Mouse (Mus musculus) lung, adult 2 months (tissue): Measurements from ENCODE around the gene Ralb. TPM values are rescaled to one million over a fixed set of nuclear protein-coding genes. Genes with fewer than 3 reads are reported as not detected.
A peak's percentile ranks its signal among the peaks of the same experiment; 100 is the strongest.

ENCODE experiments used
- DNase-seq: peaks from one replicate; pipeline ENCODE4 v3.0.0; 2022
- H3K4me1 ChIP-seq: fragments of 200-500 bp; 2 replicates; pipeline ENCODE4 v1.6.1; 2011; ENCODE audit warnings: low read length; ENCODE audit not compliant: control insufficient read depth, insufficient read depth
- H3K4me3 ChIP-seq: fragments of 200-500 bp; replicated peaks from 2 replicates; pipeline ENCODE3; 2011; ENCODE audit warnings: low read depth, mild to moderate bottlenecking, control low read depth, low read length; ENCODE audit errors: extremely low read depth
- CTCF ChIP-seq: fragments of 200-500 bp; IDR thresholded peaks from 2 replicates; pipeline ENCODE4 v1.5.1; 2011; ENCODE audit warnings: mild to moderate bottlenecking, low read length, control low read depth; ENCODE audit not compliant: insufficient read depth
- POLR2A ChIP-seq: fragments of 200-500 bp; IDR thresholded peaks from 2 replicates; pipeline ENCODE4 v1.6.1; 2011; ENCODE audit warnings: low read depth, mild to moderate bottlenecking, control low read depth, low read length, borderline replicate concordance; ENCODE audit errors: extremely low read depth
- WGBS: fragments of 180-500 bp; shearing (Covaris S2); methylation state at CpG from one replicate; pipeline ENCODE4 v1.1.7; 2018; 5-methylcytosine and 5-hydroxymethylcytosine counted together
- polyA plus RNA-seq: library from polyadenylated mRNA; depleted of rRNA; stranded (reverse); fragments of >200 nt; gene quantifications from 2 replicates; pipeline ENCODE4 v1.2.3, GENCODE M21; 2012

Ralb gene
- polyA plus RNA-seq, 1 experiment: 54.1 TPM

DNA sequence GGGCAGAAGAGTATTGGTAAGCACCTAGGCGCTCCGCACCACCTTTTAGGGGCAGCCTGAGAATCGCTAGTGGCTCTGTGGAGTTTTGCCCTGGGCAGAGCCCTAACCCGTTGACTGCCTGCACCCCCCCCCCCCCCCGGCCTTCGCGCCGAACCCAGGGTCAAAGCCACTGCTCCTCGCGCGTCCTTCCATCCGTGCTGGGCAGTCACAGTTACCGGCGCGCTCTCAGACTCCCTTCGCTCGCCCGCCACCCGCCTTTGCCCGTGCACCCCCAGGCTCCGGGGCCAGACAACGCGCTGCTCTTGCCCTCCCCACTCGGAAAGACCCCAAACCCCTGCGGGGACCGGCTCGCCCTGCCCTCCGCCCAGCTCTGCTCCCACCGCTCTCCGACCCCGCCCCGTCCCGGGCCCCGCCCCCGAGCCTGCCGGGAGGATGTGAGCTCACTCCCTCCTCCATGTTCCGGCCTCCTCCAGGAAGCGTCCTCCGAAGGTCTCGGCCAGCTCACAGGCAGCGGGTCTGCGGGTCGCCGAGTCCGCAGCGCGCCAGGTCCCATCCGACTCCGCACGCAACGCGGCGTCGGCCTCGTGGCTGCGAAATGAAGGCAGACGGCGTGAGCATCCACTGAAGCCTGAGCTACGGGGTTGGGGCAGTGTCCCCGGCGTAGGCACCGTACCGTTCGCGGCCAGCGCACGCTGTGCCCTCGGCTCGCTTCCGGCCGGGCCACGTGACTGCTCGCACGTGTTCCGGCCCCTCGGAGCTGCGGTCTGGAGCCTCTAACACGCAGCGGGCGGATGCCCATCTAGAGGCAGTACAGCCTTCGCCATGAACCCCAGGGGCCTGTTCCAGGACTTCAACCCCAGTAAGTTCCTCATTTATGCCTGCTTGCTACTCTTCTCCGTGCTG is 21.3 kb upstream of the Ralb start, which contains the start of gene Tmem185b:
Gene Tmem185b (plus strand): TSS at position 472 of the 903 bp plus-strand sequence.
- WGBS: 2% methylated on average over 80 of the region's 82 CpGs
- peak; percentile 95 for DNase-seq
- H3K4me3 ChIP-seq: peak within 1 kb of the TSS; percentile 90
- H3K4me1 ChIP-seq: peaks cover 13% of the 10 kb centered on the region
- TF ChIP-seq CTCF (no peak), POLR2A (peak; percentile 89; the same call in 1 of the 2 replicates)

DNA sequence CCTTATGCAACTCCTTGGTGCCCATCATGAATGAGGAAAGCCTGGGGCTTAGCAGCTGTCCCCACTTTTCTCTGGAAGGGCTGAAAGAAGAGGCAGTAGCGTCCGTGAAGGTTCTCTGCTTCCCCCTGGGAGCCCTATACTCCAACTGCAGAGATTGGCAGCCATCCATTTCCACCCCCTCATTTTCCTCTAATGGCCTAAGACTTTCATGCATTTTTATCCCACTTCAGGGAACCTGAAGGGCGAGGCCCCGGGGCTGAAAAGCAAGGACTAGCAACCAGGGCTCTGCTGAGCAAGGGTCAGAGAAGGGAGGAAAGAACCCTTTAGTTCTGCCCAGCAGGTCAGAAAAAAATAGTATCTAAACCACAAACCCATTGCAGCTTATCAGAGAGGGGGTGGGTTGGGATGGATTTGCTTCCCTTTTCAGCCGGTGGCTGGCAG is 20.4 kb upstream of the Ralb start:
- no peak overlapping the region for H3K4me3 ChIP-seq
- WGBS: 6% methylated on average over 5 of the region's 5 CpGs
- TF ChIP-seq CTCF (no peak), POLR2A (no peak)
- no peak for DNase-seq
- peaks cover 13% of the 10 kb centered on the region for H3K4me1 ChIP-seq

DNA sequence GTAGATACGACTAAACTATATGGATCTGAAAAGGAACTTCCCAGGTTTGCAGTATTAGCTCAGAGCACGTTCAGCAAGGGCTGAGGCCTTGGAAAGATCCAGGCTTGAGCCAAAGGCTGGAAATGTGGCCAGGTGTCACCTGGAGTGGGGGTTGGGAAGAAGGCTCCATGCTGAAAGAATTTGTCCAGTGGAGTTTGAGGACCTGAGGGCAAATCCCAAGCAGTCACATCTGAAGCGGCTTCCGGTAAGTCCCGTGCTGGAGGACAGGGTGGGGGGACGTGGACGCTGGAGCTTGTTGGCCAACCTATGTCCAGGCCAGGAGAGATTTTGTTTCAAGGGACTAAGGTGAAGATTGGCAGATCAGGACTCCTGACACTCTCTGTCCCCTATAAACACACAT is 19.2 kb upstream of the Ralb start:
- 93% methylated on average over 7 of the region's 7 CpGs for WGBS
- Histone ChIP-seq H3K4me3 (no peak overlapping the region), H3K4me1 (peaks cover 13% of the 10 kb centered on the region)
- DNase-seq: no peak
- no peak for TF ChIP-seq CTCF
- no peak for TF ChIP-seq POLR2A

DNA sequence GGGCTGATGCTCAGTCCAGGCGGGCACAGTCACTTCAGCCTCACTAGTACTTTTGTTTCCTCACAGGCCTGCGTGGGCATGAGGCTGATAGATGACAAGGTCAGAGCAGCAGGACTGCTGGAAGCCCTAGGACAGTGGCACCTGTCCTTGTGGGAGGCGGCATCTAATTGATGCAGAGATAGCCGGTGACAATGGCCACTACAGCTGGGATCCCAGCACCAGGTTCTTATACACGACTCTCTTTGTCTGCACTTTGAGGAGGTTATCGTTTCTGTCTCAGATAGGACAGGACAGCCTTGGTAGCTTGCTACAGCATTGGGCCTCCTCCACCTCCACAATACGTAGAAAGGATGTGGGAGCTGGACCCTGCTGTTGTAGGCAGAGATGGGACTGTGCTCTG is 18.8 kb upstream of the Ralb start:
- WGBS: 95% methylated on average over 7 of the region's 7 CpGs
- H3K4me3 ChIP-seq: no peak overlapping the region
- H3K4me1 ChIP-seq: peaks cover 13% of the 10 kb centered on the region
- no peak for DNase-seq
- TF ChIP-seq CTCF (no peak), POLR2A (no peak)

DNA sequence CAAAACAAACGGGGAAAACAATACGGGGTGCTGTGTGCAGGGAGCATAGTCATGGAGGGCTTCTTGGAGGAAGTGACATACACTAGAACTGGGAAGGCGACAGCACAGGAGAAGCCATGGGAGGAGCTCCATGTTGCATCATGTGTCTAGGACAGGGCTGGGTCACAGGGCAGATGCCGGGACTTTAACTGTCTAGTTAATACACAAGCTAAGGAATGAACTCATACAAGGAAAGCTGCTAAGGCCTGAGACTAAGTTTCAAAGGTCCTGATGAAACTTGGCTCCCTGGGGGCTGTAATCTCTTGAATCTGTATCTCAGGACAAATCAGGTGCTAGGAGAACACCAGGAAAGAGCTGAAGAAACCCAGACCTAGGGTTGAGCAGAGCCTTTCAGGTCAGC is 18.1 kb upstream of the Ralb start:
- TF ChIP-seq POLR2A (no peak), CTCF (no peak)
- DNase-seq: no peak
- H3K4me1 ChIP-seq: peaks cover 13% of the 10 kb centered on the region
- no peak overlapping the region for H3K4me3 ChIP-seq
- 73% methylated on average over 4 of the region's 4 CpGs for WGBS

DNA sequence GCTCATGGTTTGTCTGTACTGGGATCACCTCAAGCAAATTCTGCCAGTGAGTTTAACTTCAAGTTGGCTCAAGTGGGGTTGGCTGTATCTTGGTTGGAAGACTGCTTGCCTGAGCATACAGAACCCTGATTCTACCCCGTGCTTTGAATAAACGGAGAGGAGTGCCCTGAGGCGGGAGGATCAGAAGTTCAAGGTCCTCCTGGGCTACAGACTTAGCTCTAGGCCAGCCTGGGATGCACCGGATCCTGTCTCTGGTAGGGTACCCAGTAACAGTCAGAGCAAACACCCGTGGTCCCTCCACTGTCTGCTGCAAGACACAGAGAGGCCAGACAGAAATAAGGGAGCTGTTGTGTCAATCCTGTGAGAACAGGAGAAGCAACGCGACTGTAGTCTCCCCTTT is 17.1 kb upstream of the Ralb start:
- TF ChIP-seq POLR2A (no peak), CTCF (no peak)
- no peak for DNase-seq
- Histone ChIP-seq H3K4me3 (no peak overlapping the region), H3K4me1 (peaks cover 9% of the 10 kb centered on the region)
- 66% methylated on average over 7 of the region's 7 CpGs for WGBS

DNA sequence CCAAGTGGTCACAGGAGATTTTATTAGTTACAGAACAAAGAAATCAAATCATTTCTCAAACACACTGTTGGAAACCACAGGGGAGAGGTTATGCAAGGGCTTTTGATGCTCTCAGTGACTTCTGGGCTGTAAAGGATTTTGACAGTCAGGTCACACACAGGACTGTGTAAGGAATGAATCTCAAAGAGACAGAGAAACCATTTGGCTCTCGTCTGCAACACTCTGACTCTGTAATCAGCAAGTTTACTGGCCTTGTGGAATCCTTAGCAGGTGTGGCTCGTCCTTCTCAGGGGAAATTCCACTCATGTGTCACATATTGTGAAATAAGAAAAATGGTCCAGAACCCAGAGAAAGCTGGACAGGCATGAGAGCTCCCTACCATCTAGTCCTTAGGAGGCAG is 16.4 kb upstream of the Ralb start:
- 51% methylated on average over 2 of the region's 2 CpGs for WGBS
- no peak for DNase-seq

DNA sequence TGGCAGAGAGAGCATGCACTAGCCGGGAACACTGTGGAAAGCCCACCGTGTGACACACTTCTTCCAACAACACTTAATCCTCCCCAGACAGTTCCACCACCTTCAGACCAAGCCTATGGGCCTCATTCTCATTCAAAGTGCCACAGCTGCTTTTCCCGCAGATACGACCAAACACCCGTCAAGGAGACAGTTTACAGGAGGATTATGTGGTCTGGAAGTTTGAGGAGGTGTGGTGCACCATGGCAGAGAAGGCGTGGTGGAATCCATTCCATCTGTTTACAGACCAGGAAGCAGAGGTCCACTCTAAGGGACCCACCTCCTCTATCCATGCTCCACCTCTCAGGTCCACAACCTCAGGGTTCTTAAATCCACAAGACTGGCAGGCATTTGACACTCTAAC is 14.7 kb upstream of the Ralb start:
- H3K4me3 ChIP-seq: no peak overlapping the region
- DNase-seq: no peak
- no peaks in the 10 kb centered on the region for H3K4me1 ChIP-seq
- no peak for TF ChIP-seq CTCF
- no peak for TF ChIP-seq POLR2A
- WGBS: 86% methylated on average over 6 of the region's 6 CpGs

More for the DNA sequence above, 16.4 kb upstream of the Ralb start:
- TF ChIP-seq POLR2A: no peak
- Histone ChIP-seq H3K4me1 (peaks cover 6% of the 10 kb centered on the region), H3K4me3 (no peak overlapping the region)

DNA sequence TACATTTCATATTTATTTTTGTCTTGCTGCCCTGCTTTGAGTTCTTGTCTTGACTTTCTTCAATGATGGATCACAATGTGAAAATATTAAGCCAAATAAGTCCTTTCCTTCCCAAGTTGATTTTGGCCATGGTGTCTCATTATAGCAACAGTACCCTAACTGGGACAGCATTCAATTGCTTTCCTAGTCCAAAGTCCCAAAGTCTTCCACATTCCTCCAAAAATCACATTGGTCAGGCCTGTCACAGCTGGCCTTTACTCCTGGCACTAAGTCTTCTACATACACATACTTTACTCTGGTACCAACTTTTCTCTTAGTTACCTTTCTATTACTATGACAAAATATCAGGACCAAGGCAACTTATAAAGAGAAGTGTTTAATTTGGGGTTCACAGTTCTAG is 14.2 kb upstream of the Ralb start:
- no peak overlapping the region for H3K4me3 ChIP-seq
- TF ChIP-seq POLR2A (no peak), CTCF (no peak)
- no peak for DNase-seq
- H3K4me1 ChIP-seq: no peaks in the 10 kb centered on the region

DNA sequence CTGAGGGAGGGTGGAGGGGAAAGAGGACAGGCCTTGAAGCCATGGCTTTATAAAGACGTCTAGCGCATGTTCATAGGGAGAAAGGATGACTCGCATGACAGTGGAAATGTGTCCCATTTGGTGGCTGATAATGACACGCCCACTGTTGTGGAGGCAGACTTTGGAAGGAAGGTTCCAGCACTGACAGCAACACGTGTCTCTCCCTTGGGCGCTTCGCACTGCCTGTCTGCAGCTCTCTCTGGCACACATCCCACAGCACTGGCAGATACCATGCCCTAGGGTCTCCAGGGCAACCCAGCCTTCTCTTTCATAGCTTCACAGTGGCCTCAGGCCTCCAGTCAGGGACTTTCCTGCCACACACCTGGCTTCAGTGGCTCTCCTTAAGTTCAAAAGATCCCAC is 13.5 kb upstream of the Ralb start:
- 75% methylated on average over 7 of the region's 7 CpGs for WGBS
- DNase-seq: no peak
- no peak for TF ChIP-seq POLR2A
- TF ChIP-seq CTCF: no peak
- Histone ChIP-seq H3K4me1 (no peaks in the 10 kb centered on the region), H3K4me3 (no peak overlapping the region)
